Mouse (Mus musculus) left cerebral cortex, adult 2 months (tissue): ENCODE measurements around the gene Immp2l. TPM values are rescaled to one million over a fixed set of nuclear protein-coding genes. Genes with fewer than 3 reads are reported as not detected.
"Not testable (repeated sequence)": the region's sequence is repeated elsewhere in the genome, so short reads cannot be mapped to it uniquely, and the experiment has no call there.

Source experiments
- DNase-seq, 2 experiments: peaks; one replicate each; pipeline ENCODE4 v3.0.0; 2021 to 2022; ENCODE audit warnings: low spot score in 2 of 2, mixed read lengths in 1 of 2; ENCODE audit errors: extremely low spot score in 1 of 2
- H3K27ac ChIP-seq: fragments of 200-600 bp; 2 replicates; pipeline ENCODE4 v1.8.1; 2022
- H3K4me3 ChIP-seq: fragments of 200-600 bp; 2 replicates; pipeline ENCODE4 v1.8.1; 2022
- CTCF ChIP-seq: fragments of 200-600 bp; IDR thresholded peaks from 2 replicates; pipeline ENCODE4 v1.8.1; 2022; ENCODE audit warnings: antibody characterized with exemption, mild to moderate bottlenecking, moderate library complexity
- intact Hi-C: fragments of 180-260 bp; cut with DNase I; formaldehyde crosslinking; loops from one replicate; pipeline ENCODE4 v1.15.1; 2025
- long read RNA-seq, 2 experiments: library from polyadenylated mRNA; stranded (forward); transcript quantifications; one replicate each; pipeline ENCODE4 v2.0.0; 2021; ENCODE audit warnings: borderline mapping rate in 2 of 2
- total RNA-seq, 2 experiments: library from RNA; stranded (reverse); gene quantifications; 2 replicates each; pipeline ENCODE4 v1.2.3; 2021

Gene Immp2l
- total RNA-seq, result 1 to 10 TPM; 5.4 to 7.9 TPM
- long read RNA-seq, experiment 1, partial matches to known transcripts, result 0 of 3 reads
- long read RNA-seq, experiment 1, other reads (novel, unspliced or antisense), result 3 of 3 reads
- long read RNA-seq, experiment 2, partial matches to known transcripts, result 0 of 4 reads
- long read RNA-seq, experiment 2, other reads (novel, unspliced or antisense), result 4 of 4 reads

GRCm38 (mm10) chr12:41023511-41024421, at the start of gene Immp2l:
Gene Immp2l (plus strand): TSS chr12:41024090.
- no peak for TF ChIP-seq CTCF
- H3K4me3 ChIP-seq, result peak within 1 kb of the TSS; percentile 58
- intact Hi-C loops, result loop anchor here (2.0 to 5.0 kb wide), 2 partner anchors 181 to 461 kb away; no protein-coding TSS in a partner anchor
- H3K27ac ChIP-seq, result peak within 1 kb of the TSS; percentile 92
- DNase-seq, result peak; percentile 93 to 94

GRCm38 (mm10) chr12:40978719-40979500, 45.0 kb upstream of the Immp2l start:
- no peak for DNase-seq
- intact Hi-C loops, result no loop called here
- no peak overlapping the region for H3K4me3 ChIP-seq
- no peak for TF ChIP-seq CTCF
- no peak overlapping the region for H3K27ac ChIP-seq

DNA sequence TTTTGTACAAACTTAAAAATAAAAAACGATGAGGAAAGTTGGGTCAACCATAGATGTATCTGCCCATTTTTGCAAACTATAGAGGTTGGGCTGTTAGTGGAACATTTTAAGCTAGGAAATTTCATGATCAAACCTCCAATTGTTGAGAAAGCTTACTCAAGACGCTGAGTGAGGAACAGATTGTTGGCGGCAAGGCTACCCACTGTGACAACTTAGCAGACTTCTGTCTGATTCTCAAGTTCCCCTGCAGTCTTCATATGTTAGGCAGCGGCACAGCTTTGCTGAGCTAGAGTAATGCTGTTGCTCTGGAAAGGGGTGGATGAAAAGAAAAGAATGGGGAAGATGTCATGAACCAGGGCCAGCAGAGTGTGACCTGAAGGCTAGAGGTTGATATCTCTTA, 44.2 kb upstream of the Immp2l start:
- no peak overlapping the region for H3K4me3 ChIP-seq
- no peak for DNase-seq
- TF ChIP-seq CTCF, result no peak
- no peak overlapping the region for H3K27ac ChIP-seq
- intact Hi-C loops, result no loop called here

DNA sequence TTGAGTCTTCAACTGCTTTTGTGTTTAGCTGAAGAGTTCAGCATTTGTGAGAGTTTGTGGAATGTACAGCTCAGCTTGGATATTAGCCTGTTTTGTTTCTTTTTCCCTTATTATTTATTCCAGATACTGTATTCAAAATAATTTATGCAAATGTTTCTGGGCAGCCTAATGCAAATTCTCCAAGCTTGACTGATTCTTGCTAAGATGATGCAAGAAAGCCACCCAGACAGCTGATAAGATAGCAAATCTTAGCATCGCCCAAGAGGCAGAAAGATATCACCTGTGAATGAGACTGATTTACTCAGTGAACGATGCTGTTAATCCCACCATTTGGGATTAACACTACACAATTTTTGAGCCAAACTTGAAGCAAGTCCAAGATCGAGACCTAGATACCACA, 43.7 kb upstream of the Immp2l start:
- no peak for TF ChIP-seq CTCF
- Histone ChIP-seq H3K4me3 (no peak overlapping the region), H3K27ac (no peak overlapping the region)
- no peak for DNase-seq
- intact Hi-C loops, result no loop called here

DNA sequence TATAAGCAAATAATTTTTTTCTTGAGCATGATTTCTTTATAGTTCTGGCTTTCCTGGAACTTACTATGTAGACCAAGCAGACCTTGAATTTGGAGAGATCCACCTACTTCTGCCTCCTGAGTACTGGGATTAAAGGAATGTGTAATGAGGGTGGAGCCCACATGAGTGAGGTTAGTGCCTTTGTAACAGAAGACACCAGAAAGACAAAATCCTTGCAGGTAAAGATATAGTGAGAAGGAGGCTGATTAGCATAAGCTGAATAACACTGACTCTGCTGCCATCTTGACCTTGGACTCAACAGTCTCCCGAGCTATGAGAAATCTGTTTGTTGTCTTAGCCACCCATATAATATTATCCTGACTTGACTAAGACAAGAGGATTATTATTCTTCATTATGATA, 40.9 kb upstream of the Immp2l start:
- Histone ChIP-seq H3K27ac (no peak overlapping the region), H3K4me3 (no peak overlapping the region)
- no peak for DNase-seq
- no peak for TF ChIP-seq CTCF
- intact Hi-C loops, result no loop called here

GRCm38 (mm10) chr12:40984735-40985134, 39.2 kb upstream of the Immp2l start:
- no peak for TF ChIP-seq CTCF
- intact Hi-C loops, result no loop called here
- DNase-seq, result no peak
- Histone ChIP-seq H3K4me3 (no peak overlapping the region), H3K27ac (no peak overlapping the region)

GRCm38 (mm10) chr12:40985791-40986190, 38.1 kb upstream of the Immp2l start:
- no peak for TF ChIP-seq CTCF
- no peak for DNase-seq
- Histone ChIP-seq H3K27ac (no peak overlapping the region), H3K4me3 (no peak overlapping the region)
- intact Hi-C loops, result no loop called here

GRCm38 (mm10) chr12:40988311-40989065, 35.4 kb upstream of the Immp2l start:
- no peak overlapping the region for H3K27ac ChIP-seq
- intact Hi-C loops, result no loop called here
- no peak overlapping the region for H3K4me3 ChIP-seq
- no peak for DNase-seq
- no peak for TF ChIP-seq CTCF

DNA sequence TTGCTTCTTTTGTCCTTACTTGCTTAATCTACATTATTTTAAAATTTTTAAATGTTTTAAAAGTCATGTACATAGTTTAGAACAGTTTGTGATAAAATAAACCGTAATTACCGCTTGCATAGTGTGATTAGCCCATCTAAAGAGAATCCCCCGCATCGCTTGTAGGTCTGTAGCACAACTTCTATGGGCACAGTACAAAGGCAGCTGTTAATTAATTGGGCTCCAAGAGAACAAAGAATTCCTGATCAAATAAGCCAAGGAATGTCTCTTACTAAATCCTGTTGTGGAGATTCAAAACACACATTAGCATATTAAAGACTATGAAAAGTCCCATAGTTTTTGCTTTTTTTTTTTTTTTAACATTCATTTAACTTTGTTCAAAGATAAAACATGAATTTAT, 32.2 kb upstream of the Immp2l start:
- intact Hi-C loops, result no loop called here
- H3K4me3 ChIP-seq, result no peak overlapping the region
- DNase-seq, result no peak
- no peak for TF ChIP-seq CTCF
- no peak overlapping the region for H3K27ac ChIP-seq

DNA sequence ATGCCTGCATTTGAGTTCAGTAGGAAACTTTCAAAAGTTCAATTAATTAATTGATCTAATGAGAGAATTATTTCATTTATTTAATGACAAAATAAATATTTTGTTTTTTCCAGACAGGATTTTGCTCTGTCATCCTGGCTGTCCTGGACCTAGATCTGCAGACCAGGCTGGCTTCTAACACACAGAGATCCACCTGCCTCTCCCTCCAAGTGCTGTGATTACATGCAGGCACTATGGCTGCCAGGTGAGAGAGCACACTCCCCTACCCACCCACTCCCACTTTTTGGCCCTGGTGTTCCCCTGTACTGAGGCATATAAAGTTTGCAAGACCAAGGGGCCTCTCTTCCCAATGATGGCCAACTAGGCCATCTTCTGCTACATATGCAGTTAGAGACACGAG, 31.7 kb upstream of the Immp2l start:
- H3K4me3 ChIP-seq, DNase-seq, H3K27ac ChIP-seq, intact Hi-C loops: not testable (repeated sequence)

DNA sequence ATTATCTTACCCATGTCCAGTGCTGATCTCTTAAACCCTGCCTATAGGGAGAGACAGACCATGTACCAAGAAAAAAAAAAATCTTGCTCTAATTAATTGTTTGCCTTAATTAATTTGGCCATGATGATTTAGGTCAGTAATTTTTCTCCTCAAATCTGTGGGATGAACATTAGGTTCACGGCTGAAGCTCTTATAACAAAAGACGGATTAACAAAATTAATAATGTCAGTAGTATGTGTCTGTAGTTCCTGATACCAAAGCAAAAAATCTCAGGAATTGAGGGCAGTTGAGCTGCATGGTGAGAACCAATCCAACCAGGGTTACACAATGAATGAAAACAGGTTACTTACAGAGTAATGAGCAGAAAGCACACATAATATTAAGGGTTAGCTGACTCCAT, 29.0 kb upstream of the Immp2l start:
- intact Hi-C loops, result no loop called here
- TF ChIP-seq CTCF, result no peak

More for the DNA sequence above, 29.0 kb upstream of the Immp2l start:
- Histone ChIP-seq H3K27ac (no peak overlapping the region), H3K4me3 (no peak overlapping the region)
- no peak for DNase-seq
